Mouse (Mus musculus) midbrain, postnatal 0 days (tissue): ENCODE data around the gene Dcbld2. TPM values are rescaled to one million over a fixed set of nuclear protein-coding genes. Genes with fewer than 3 reads are reported as not detected.
A peak's percentile ranks its signal among the peaks of the same experiment; 100 is the strongest.

Experiments used
- ATAC-seq: fragments of 200-750 bp; cut with Nextera tagmentation; 2 replicates; pipeline ENCODE4 v1.8.0; 2017; ENCODE audit warnings: moderate number of reproducible peaks, mild to moderate bottlenecking, moderate TSS enrichment, moderate library complexity; ENCODE audit not compliant: low FRiP score
- DNase-seq: peaks from one replicate; pipeline ENCODE4 v3.0.0-alpha.2; 2015; ENCODE audit warnings: low spot score
- H3K27ac ChIP-seq: fragments of 300-500 bp; sonication (generic); 2 replicates; pipeline ENCODE4 v1.5.1; 2014; ENCODE audit warnings: low read depth, mild to moderate bottlenecking, low read length, mixed read lengths
- H3K27me3 ChIP-seq: fragments of 300-500 bp; sonication (generic); 2 replicates; pipeline ENCODE4 v1.6.1; 2014; ENCODE audit warnings: low read length, control low read depth, mixed read lengths; ENCODE audit not compliant: insufficient read depth
- H3K36me3 ChIP-seq: fragments of 300-500 bp; sonication (generic); 2 replicates; pipeline ENCODE4 v1.6.1; 2014; ENCODE audit warnings: low read length, control low read depth, mixed read lengths; ENCODE audit not compliant: insufficient read depth
- H3K4me1 ChIP-seq: fragments of 300-500 bp; sonication (generic); 2 replicates; pipeline ENCODE4 v1.6.1; 2014; ENCODE audit warnings: mild to moderate bottlenecking, control low read depth, antibody characterized with exemption, low read length, mixed read lengths; ENCODE audit not compliant: insufficient read depth
- H3K4me2 ChIP-seq: fragments of 300-500 bp; sonication (generic); 2 replicates; pipeline ENCODE4 v1.6.1; 2014; ENCODE audit warnings: low read depth, mild to moderate bottlenecking, low read length, mixed read lengths; ENCODE audit not compliant: poor library complexity, severe bottlenecking
- H3K4me3 ChIP-seq: fragments of 300-500 bp; sonication (generic); 2 replicates; pipeline ENCODE4 v1.5.1; 2014; ENCODE audit warnings: low read depth, mild to moderate bottlenecking, low read length, moderate library complexity
- H3K9ac ChIP-seq: fragments of 300-500 bp; sonication (generic); replicated peaks from 2 replicates; pipeline ENCODE4 v1.6.1; 2014; ENCODE audit warnings: mild to moderate bottlenecking, low read length, moderate library complexity, mixed read lengths; ENCODE audit not compliant: poor library complexity, severe bottlenecking
- H3K9me3 ChIP-seq: fragments of 300-500 bp; sonication (generic); 2 replicates; pipeline ENCODE4 v1.6.1; 2016; ENCODE audit warnings: low read length, control low read depth
- CTCF ChIP-seq: IDR thresholded peaks from 2 replicates; pipeline ENCODE4 v1.5.1; 2016; ENCODE audit warnings: antibody characterized with exemption, mild to moderate bottlenecking
- WGBS: fragments of 180-500 bp; shearing (Covaris S2); extraction: QIAGEN DNeasy Blood & Tissue Kit; methylation state at CpG from one replicate; pipeline ENCODE4 v1.1.7; 2014; 5-methylcytosine and 5-hydroxymethylcytosine counted together
- polyA plus RNA-seq: library from polyadenylated mRNA; unstranded; fragments of >200 nt; fragmentation: Nextera tagmentation; extraction: Ambion mirVana; gene quantifications from 2 replicates; pipeline ENCODE4 v1.2.1, GENCODE M21; 2015
- total RNA-seq: library from RNA; depleted of rRNA; stranded (reverse); fragments of >200 nt; gene quantifications from 2 replicates; pipeline ENCODE4 v1.2.3, GENCODE M21; 2014

The Dcbld2 gene
- total and polyA plus RNA-seq, 2 experiments from 2014 or later = 3.7 to 34.2 TPM

DNA sequence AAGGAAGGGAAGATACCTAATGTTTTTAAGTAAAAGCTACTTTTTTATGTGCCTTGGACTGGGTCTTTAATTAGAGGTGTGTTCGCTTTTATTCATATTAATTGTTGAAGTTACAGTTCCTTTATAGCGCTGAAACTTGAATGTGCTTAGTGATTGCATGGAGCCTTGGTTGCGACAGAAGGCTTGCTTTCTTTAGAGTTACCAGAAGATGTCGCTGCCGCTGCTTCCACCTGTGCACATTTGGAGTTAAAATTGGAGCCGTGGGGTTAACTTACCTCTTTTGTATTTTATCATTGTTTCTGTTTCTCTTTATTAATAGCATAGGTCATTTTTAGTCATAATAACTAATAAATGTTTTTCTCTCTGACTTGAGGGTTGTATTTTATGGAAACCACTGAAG lies 36.5 kb downstream of the Dcbld2 start:
- peak; percentile 9 for DNase-seq
- no peaks in the 10 kb centered on the region for H3K4me1 ChIP-seq
- H3K36me3 ChIP-seq = no peaks in the 10 kb centered on the region
- no peaks in the 10 kb centered on the region for H3K9me3 ChIP-seq
- peak; percentile 67 for TF ChIP-seq CTCF
- no peaks in the 10 kb centered on the region for H3K27me3 ChIP-seq
- H3K27ac ChIP-seq = no peak overlapping the region
- ATAC-seq = no peak
- no peak overlapping the region for H3K4me3 ChIP-seq
- no peak overlapping the region for H3K9ac ChIP-seq
- no peak overlapping the region for H3K4me2 ChIP-seq
- 72% methylated on average over 6 of the region's 6 CpGs for WGBS

- Histone ChIP-seq H3K4me3 (no peak overlapping the region), H3K9me3 (no peaks in the 10 kb centered on the region), H3K27ac (no peak overlapping the region), H3K36me3 (peaks cover 3% of the 10 kb centered on the region; the same call in 1 of the 2 replicates), H3K4me1 (no peaks in the 10 kb centered on the region), H3K9ac (no peak overlapping the region), H3K4me2 (no peak overlapping the region), H3K27me3 (no peaks in the 10 kb centered on the region)
- TF ChIP-seq CTCF = peak; percentile 29; the same call in 1 of the 2 replicates
- WGBS = 92% methylated on average over 4 of the region's 4 CpGs
- ATAC-seq (no peak), DNase-seq (no peak)
Measured at GRCm38 (mm10) chr16:58446281-58447259, 38.3 kb downstream of the Dcbld2 start.

DNA sequence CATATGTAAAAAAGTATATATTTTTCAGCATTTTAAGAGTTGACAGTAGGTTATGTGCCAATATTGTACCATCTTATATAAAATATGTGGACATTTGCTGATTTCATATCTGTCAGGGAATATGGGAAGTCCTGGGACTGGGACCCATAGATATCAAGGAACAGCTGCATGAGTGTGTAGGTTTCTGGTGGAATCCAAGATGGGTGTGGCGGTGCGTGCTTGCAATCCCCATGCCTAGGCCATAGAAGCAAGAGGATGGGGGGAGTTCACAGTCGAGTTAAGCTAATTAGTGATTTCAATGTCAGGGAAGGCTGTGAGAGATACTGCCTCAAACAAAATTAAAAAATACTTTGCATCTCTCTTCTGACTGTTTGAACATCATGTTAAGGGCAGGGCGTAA lies 40.8 kb downstream of the Dcbld2 start:
- no peak for TF ChIP-seq CTCF
- H3K27ac ChIP-seq = no peak overlapping the region
- H3K9me3 ChIP-seq = no peaks in the 10 kb centered on the region
- DNase-seq (no peak), ATAC-seq (no peak)
- peaks cover 3% of the 10 kb centered on the region; the same call in 1 of the 2 replicates for H3K36me3 ChIP-seq
- H3K27me3 ChIP-seq = no peaks in the 10 kb centered on the region
- WGBS = 87% methylated on average over 4 of the region's 4 CpGs
- no peak overlapping the region for H3K4me3 ChIP-seq
- no peak overlapping the region for H3K9ac ChIP-seq
- no peaks in the 10 kb centered on the region for H3K4me1 ChIP-seq
- no peak overlapping the region for H3K4me2 ChIP-seq

DNA sequence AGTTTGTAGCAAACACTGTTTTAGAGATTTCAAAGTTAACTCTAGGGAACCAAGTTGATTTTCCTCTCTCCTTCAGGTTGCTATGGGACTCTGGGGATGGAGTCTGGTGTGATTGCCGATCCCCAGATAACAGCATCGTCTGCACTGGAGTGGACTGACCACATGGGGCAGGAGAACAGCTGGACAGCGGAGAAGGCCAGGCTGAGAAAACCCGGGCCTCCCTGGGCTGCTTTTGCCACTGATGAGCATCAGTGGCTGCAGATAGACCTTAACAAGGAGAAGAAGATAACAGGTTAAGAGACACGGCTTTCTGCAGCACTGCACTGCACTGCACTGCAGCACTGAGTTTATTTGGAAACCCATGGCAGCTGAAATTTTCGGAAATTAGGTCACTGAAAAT lies 42.4 kb downstream of the Dcbld2 start:
- Histone ChIP-seq H3K9ac (no peak overlapping the region), H3K4me1 (no peaks in the 10 kb centered on the region), H3K9me3 (no peaks in the 10 kb centered on the region), H3K27ac (no peak overlapping the region), H3K4me3 (no peak overlapping the region), H3K27me3 (no peaks in the 10 kb centered on the region), H3K4me2 (no peak overlapping the region), H3K36me3 (peaks cover 3% of the 10 kb centered on the region; the same call in 1 of the 2 replicates)
- TF ChIP-seq CTCF = peak; percentile 19; the same call in 1 of the 2 replicates
- WGBS = 72% methylated on average over 6 of the region's 6 CpGs
- DNase-seq = no peak
- ATAC-seq = no peak

DNA sequence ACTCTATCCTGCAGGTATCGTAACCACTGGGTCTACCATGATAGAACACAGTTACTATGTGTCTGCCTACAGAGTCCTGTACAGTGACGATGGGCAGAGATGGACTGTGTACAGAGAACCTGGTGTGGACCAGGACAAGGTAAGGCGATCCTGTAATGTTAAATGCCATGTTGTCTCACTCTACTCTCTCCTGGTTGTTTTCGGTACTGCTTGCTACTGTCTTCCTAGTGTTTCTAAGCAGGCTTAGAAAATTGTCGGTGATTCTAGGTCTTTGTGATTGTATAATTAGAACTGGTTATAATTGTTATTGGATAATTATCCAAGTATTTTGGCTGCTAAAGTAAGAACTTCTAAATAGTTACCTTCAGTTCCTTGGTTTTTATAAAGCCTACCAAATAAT lies 43.4 kb downstream of the Dcbld2 start:
- Histone ChIP-seq H3K36me3 (peaks cover 7% of the 10 kb centered on the region; the same call in 1 of the 2 replicates), H3K9ac (no peak overlapping the region), H3K4me2 (no peak overlapping the region), H3K4me3 (no peak overlapping the region), H3K27ac (no peak overlapping the region), H3K9me3 (no peaks in the 10 kb centered on the region), H3K27me3 (no peaks in the 10 kb centered on the region), H3K4me1 (no peaks in the 10 kb centered on the region)
- DNase-seq (no peak), ATAC-seq (no peak)
- 93% methylated on average over 5 of the region's 5 CpGs for WGBS
- TF ChIP-seq CTCF = peak; percentile 15; the same call in 1 of the 2 replicates

DNA sequence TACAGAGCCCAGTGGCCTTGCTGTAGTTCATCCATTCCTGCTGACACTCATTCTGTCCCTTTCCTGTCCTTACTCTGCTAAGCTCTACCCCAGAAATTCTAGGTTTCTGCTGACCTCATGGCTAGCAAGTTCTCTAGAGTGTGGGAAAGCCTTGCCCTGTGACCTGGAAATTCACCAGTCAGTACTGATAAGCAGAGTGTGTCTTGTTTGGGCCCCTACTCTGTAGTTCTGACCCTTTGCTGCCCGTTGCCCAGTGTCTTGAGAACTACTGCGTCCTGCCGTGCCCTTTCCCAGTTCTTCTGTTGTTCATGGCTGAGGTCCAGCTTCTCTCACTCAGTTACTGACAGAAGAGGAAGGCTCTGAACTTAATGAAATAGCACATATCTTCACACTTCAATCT lies 44.9 kb downstream of the Dcbld2 start:
- H3K4me3 ChIP-seq = no peak overlapping the region
- H3K27ac ChIP-seq = no peak overlapping the region
- DNase-seq = no peak
- peaks cover 7% of the 10 kb centered on the region; the same call in 1 of the 2 replicates for H3K36me3 ChIP-seq
- H3K4me2 ChIP-seq = no peak overlapping the region
- H3K27me3 ChIP-seq = no peaks in the 10 kb centered on the region
- no peaks in the 10 kb centered on the region for H3K9me3 ChIP-seq
- no peak for ATAC-seq
- no peak overlapping the region for H3K9ac ChIP-seq
- WGBS = 83% methylated on average over 3 of the region's 3 CpGs
- no peaks in the 10 kb centered on the region for H3K4me1 ChIP-seq
- TF ChIP-seq CTCF = no peak
